Mouse (Mus musculus) kidney, postnatal 0 days (tissue): ENCODE data around the gene Npnt. TPM values are rescaled to one million over a fixed set of nuclear protein-coding genes. Genes with fewer than 3 reads are reported as not detected.
A peak's percentile ranks its signal among the peaks of the same experiment; 100 is the strongest.

Source experiments
- ATAC-seq: fragments of 200-750 bp; cut with Nextera tagmentation; replicated peaks from 2 replicates; pipeline ENCODE4 v1.8.0; 2017; ENCODE audit warnings: low read depth, moderate number of reproducible peaks, moderate TSS enrichment, moderate library complexity; ENCODE audit not compliant: low FRiP score
- DNase-seq: peaks from one replicate; pipeline ENCODE4 v3.0.0-alpha.2; 2016; ENCODE audit warnings: low spot score
- H3K27ac ChIP-seq: fragments of 300-500 bp; sonication (generic); 2 replicates; pipeline ENCODE4 v1.5.1; 2014; ENCODE audit warnings: mild to moderate bottlenecking
- H3K27me3 ChIP-seq: fragments of 300-500 bp; sonication (generic); 2 replicates; pipeline ENCODE4 v1.6.1; 2014; ENCODE audit warnings: low read length, mixed read lengths; ENCODE audit not compliant: insufficient read depth
- H3K36me3 ChIP-seq: fragments of 300-500 bp; sonication (generic); 2 replicates; pipeline ENCODE4 v1.6.1; 2014; ENCODE audit warnings: low read length, mixed read lengths; ENCODE audit not compliant: insufficient read depth
- H3K4me1 ChIP-seq: fragments of 300-500 bp; sonication (generic); replicated peaks from 2 replicates; pipeline ENCODE4 v1.6.1; 2014; ENCODE audit warnings: antibody characterized with exemption, low read length, mixed read lengths; ENCODE audit not compliant: insufficient read depth
- H3K4me2 ChIP-seq: fragments of 300-500 bp; sonication (generic); 2 replicates; pipeline ENCODE4 v1.6.1; 2014; ENCODE audit warnings: mild to moderate bottlenecking, low read length, moderate library complexity, mixed read lengths
- H3K4me3 ChIP-seq: fragments of 300-500 bp; sonication (generic); replicated peaks from 2 replicates; pipeline ENCODE4 v1.5.1; 2014; ENCODE audit warnings: low read depth, low read length
- H3K9ac ChIP-seq: fragments of 300-500 bp; sonication (generic); 2 replicates; pipeline ENCODE4 v1.6.1; 2014; ENCODE audit warnings: low read depth, low read length
- H3K9me3 ChIP-seq: fragments of 300-500 bp; sonication (generic); replicated peaks from 2 replicates; pipeline ENCODE4 v1.6.1; 2016; ENCODE audit warnings: low read length, inconsistent platforms, mixed read lengths
- CTCF ChIP-seq: IDR thresholded peaks from 2 replicates; pipeline ENCODE4 v1.5.1; 2016; ENCODE audit warnings: antibody characterized with exemption, low read depth, mild to moderate bottlenecking, moderate library complexity
- WGBS: fragments of 180-500 bp; shearing (Covaris S2); extraction: QIAGEN DNeasy Blood & Tissue Kit; methylation state at CpG from one replicate; pipeline ENCODE4 v1.1.7; 2014; 5-methylcytosine and 5-hydroxymethylcytosine counted together
- polyA plus RNA-seq: library from polyadenylated mRNA; unstranded; fragments of >200 nt; fragmentation: Nextera tagmentation; extraction: Ambion mirVana; gene quantifications from 2 replicates; pipeline ENCODE4 v1.2.1, GENCODE M21; 2015

The Npnt gene
- polyA plus RNA-seq, 1 experiment from 2014 or later, result 229 TPM

- DNase-seq, result peak; percentile 44
- no peaks in the 10 kb centered on the region for H3K36me3 ChIP-seq
- peak overlapping the region; percentile 58; the same call in 1 of the 2 replicates for H3K27ac ChIP-seq
- H3K9ac ChIP-seq, result no peak overlapping the region
- no peak for ATAC-seq
- WGBS, result 49% methylated on average over 2 of the region's 2 CpGs
- no peaks in the 10 kb centered on the region for H3K9me3 ChIP-seq
- no peak overlapping the region for H3K4me2 ChIP-seq
- H3K27me3 ChIP-seq, result no peaks in the 10 kb centered on the region
- H3K4me3 ChIP-seq, result no peak overlapping the region
- H3K4me1 ChIP-seq, result peaks cover 21% of the 10 kb centered on the region
- no peak for TF ChIP-seq CTCF
These were observed 81.3 kb downstream of the Npnt start for GRCm38 (mm10) chr3:132868838-132869237.

- WGBS, result 81% methylated on average over 3 of the region's 3 CpGs
- DNase-seq (no peak), ATAC-seq (no peak)
- Histone ChIP-seq H3K36me3 (no peaks in the 10 kb centered on the region), H3K4me2 (no peak overlapping the region), H3K9ac (no peak overlapping the region), H3K27ac (peak overlapping the region; percentile 50; the same call in 1 of the 2 replicates), H3K4me1 (peaks cover 21% of the 10 kb centered on the region), H3K27me3 (no peaks in the 10 kb centered on the region), H3K4me3 (no peak overlapping the region), H3K9me3 (no peaks in the 10 kb centered on the region)
- TF ChIP-seq CTCF, result no peak
These were observed 83.1 kb downstream of the Npnt start for GRCm38 (mm10) chr3:132866984-132867383.

GRCm38 (mm10) chr3:132865596-132865995 lies 84.5 kb downstream of the Npnt start:
- Histone ChIP-seq H3K36me3 (no peaks in the 10 kb centered on the region), H3K9me3 (no peaks in the 10 kb centered on the region), H3K9ac (no peak overlapping the region), H3K4me1 (peaks cover 21% of the 10 kb centered on the region), H3K27ac (peak overlapping the region; percentile 81), H3K27me3 (no peaks in the 10 kb centered on the region), H3K4me2 (peak overlapping the region; percentile 24; the same call in 1 of the 2 replicates), H3K4me3 (no peak overlapping the region)
- TF ChIP-seq CTCF, result no peak
- WGBS, result 57% methylated on average over 4 of the region's 4 CpGs
- DNase-seq (peak; percentile 58), ATAC-seq (peak; percentile 82)

GRCm38 (mm10) chr3:132864986-132865385 lies 85.1 kb downstream of the Npnt start:
- Histone ChIP-seq H3K27me3 (no peaks in the 10 kb centered on the region), H3K36me3 (no peaks in the 10 kb centered on the region), H3K27ac (peak overlapping the region; percentile 77), H3K9ac (no peak overlapping the region), H3K4me1 (peaks cover 21% of the 10 kb centered on the region), H3K4me3 (no peak overlapping the region), H3K9me3 (no peaks in the 10 kb centered on the region), H3K4me2 (no peak overlapping the region)
- DNase-seq, result no peak
- 78% methylated on average over 8 of the region's 8 CpGs for WGBS
- ATAC-seq, result no peak
- no peak for TF ChIP-seq CTCF

- H3K9ac ChIP-seq, result no peak overlapping the region
- no peak for DNase-seq
- 65% methylated on average over 14 of the region's 14 CpGs for WGBS
These were observed 85.7 kb downstream of the Npnt start for GRCm38 (mm10) chr3:132864329-132864919.

GRCm38 (mm10) chr3:132863843-132864242 lies 86.2 kb downstream of the Npnt start:
- Histone ChIP-seq H3K9me3 (no peaks in the 10 kb centered on the region), H3K36me3 (no peaks in the 10 kb centered on the region), H3K9ac (no peak overlapping the region), H3K27me3 (no peaks in the 10 kb centered on the region), H3K4me1 (peaks cover 17% of the 10 kb centered on the region), H3K4me2 (no peak overlapping the region), H3K4me3 (no peak overlapping the region), H3K27ac (0 out of 2 replicates have a peak overlapping the region, but pooled peaks have one; percentile 62)
- no peak for TF ChIP-seq CTCF
- no peak for ATAC-seq
- DNase-seq, result no peak
- 71% methylated on average over 13 of the region's 13 CpGs for WGBS

More at GRCm38 (mm10) chr3:132864329-132864919, 85.7 kb downstream of the Npnt start:
- no peaks in the 10 kb centered on the region for H3K27me3 ChIP-seq
- H3K4me3 ChIP-seq, result no peak overlapping the region
- peak overlapping the region; percentile 62 for H3K27ac ChIP-seq
- ATAC-seq, result no peak
- no peak overlapping the region; the same call in 1 of the 2 replicates for H3K4me2 ChIP-seq
- TF ChIP-seq CTCF, result no peak
- no peaks in the 10 kb centered on the region for H3K36me3 ChIP-seq
- H3K9me3 ChIP-seq, result no peaks in the 10 kb centered on the region
- peaks cover 21% of the 10 kb centered on the region for H3K4me1 ChIP-seq
